Mouse (Mus musculus): ENCODE measurements around the gene 4930568D16Rik. TPM values are rescaled to one million over a fixed set of nuclear protein-coding genes. Genes with fewer than 3 reads are reported as not detected.

Gene 4930568D16Rik
- polyA plus RNA-seq (2012; ENCODE audit: insufficient read depth, insufficient read length, low replicate concordance, missing spikeins) = not detected in 2 replicates

DNA sequence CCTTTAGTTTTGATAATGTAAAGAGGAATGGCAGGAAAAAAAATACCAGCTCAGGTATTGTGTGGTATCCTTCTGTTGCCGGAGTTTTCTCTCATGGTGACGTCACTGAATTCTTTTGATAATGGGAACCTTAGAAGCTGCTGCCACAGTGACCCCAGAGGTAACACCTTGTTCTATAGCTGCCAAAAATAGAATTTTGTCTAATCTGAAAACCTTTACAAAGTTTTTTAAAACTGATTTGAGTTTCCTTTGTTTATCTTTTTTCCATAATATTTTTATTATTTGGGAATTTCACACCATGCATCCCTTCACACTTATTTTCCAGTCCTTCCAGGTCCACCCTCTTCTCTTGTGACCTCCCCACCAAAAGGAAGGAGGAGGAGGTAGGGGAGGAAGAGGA, at the start of gene 4930568D16Rik:
Gene 4930568D16Rik, minus strand, starts transcription at position 101 of the 400 bp plus-strand sequence.
- Histone ChIP-seq H3K4me1 (ENCODE audit: control insufficient read depth, insufficient read depth, low read length) (no peaks in the 10 kb centered on the region), H3K4me3 (ENCODE audit: insufficient read depth, low read depth, low read length) (no peak within 1 kb of the TSS), H3K27ac (ENCODE audit: insufficient read depth, low read depth, low read length) (no peak within 1 kb of the TSS)
- TF ChIP-seq CTCF (IDR thresholded peaks at IDR 0.05; ENCODE audit: insufficient read depth, low read depth, low read length) (no peak), POLR2A (IDR thresholded peaks at IDR 0.05; ENCODE audit: insufficient read depth, low read depth, low read length) (no peak)
- 72% methylated on average over 2 of the region's 2 CpGs for WGBS

DNA sequence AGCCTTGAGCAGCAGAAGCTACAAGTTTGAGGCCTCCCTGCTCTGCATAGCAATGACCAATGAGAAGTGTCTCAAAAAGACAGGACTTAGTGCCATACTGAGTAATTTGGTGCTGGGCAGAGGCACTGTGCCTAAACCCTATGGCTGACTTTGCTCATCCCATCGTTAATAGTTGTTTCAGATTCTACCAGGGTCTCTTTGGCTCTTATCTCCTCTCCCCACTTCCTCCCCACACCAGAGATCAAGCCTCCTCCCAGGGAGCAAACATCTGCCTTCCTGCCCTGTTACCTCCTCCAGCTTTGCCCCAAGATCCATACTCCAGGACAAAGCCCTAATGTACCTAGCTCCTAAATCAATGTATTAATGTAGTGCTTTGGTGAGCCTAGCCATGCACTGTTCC, 49.7 kb upstream of the 4930568D16Rik start:
- Histone ChIP-seq H3K4me3 (ENCODE audit: insufficient read depth, low read depth, low read length) (no peak overlapping the region), H3K27ac (ENCODE audit: insufficient read depth, low read depth, low read length) (no peak overlapping the region), H3K4me1 (ENCODE audit: control insufficient read depth, insufficient read depth, low read length) (peaks cover 3% of the 10 kb centered on the region; the same call in 1 of the 2 replicates)
- WGBS = 84% methylated on average over 1 of the region's 1 CpGs
- TF ChIP-seq POLR2A (IDR thresholded peaks at IDR 0.05; ENCODE audit: insufficient read depth, low read depth, low read length) = no peak
- no peak for TF ChIP-seq CTCF (IDR thresholded peaks at IDR 0.05; ENCODE audit: insufficient read depth, low read depth, low read length)

GRCm38 (mm10) chr2:35416473-35416872, 48.9 kb upstream of the 4930568D16Rik start:
- H3K4me3 ChIP-seq (ENCODE audit: insufficient read depth, low read depth, low read length) = no peak overlapping the region
- peaks cover 3% of the 10 kb centered on the region; the same call in 1 of the 2 replicates for H3K4me1 ChIP-seq (ENCODE audit: control insufficient read depth, insufficient read depth, low read length)
- 89% methylated on average over 6 of the region's 6 CpGs for WGBS
- TF ChIP-seq CTCF (IDR thresholded peaks at IDR 0.05; ENCODE audit: insufficient read depth, low read depth, low read length) = no peak
- no peak for TF ChIP-seq POLR2A (IDR thresholded peaks at IDR 0.05; ENCODE audit: insufficient read depth, low read depth, low read length)
- no peak overlapping the region for H3K27ac ChIP-seq (ENCODE audit: insufficient read depth, low read depth, low read length)

DNA sequence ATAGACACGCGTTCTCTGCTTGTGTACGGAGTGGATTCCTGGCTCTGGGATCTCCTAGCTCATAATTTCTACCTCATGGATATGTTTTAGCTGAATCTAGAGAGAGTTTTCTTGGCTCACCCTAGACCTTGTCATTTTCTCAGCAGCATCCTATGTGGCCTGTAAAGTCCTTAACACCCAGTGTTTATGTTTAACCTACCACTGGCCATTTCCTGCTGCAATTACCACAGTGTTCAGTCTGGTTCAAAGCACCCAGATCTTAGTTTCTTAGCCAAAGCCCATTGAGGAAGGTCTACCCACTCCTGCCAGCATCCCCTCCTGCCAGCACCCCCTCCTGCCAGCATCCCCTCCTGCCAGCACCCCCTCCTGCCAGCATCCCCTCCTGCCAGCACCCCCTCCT, 45.3 kb upstream of the 4930568D16Rik start:
- 88% methylated on average over 3 of the region's 3 CpGs for WGBS
- Histone ChIP-seq H3K4me1 (ENCODE audit: control insufficient read depth, insufficient read depth, low read length) (peaks cover 5% of the 10 kb centered on the region; the same call in 1 of the 2 replicates), H3K27ac (ENCODE audit: insufficient read depth, low read depth, low read length) (no peak overlapping the region), H3K4me3 (ENCODE audit: insufficient read depth, low read depth, low read length) (no peak overlapping the region)
- TF ChIP-seq POLR2A (IDR thresholded peaks at IDR 0.05; ENCODE audit: insufficient read depth, low read depth, low read length) (no peak), CTCF (IDR thresholded peaks at IDR 0.05; ENCODE audit: insufficient read depth, low read depth, low read length) (no peak)

- H3K4me1 ChIP-seq (ENCODE audit: control insufficient read depth, insufficient read depth, low read length) = peaks cover 9% of the 10 kb centered on the region; the same call in 1 of the 2 replicates
- 85% methylated on average over 2 of the region's 2 CpGs for WGBS
- H3K27ac ChIP-seq (ENCODE audit: insufficient read depth, low read depth, low read length) = no peak overlapping the region
- H3K4me3 ChIP-seq (ENCODE audit: insufficient read depth, low read depth, low read length) = no peak overlapping the region
- no peak for TF ChIP-seq POLR2A (IDR thresholded peaks at IDR 0.05; ENCODE audit: insufficient read depth, low read depth, low read length)
- TF ChIP-seq CTCF (IDR thresholded peaks at IDR 0.05; ENCODE audit: insufficient read depth, low read depth, low read length) = no peak
Measured at GRCm38 (mm10) chr2:35412246-35412645, 44.7 kb upstream of the 4930568D16Rik start.

DNA sequence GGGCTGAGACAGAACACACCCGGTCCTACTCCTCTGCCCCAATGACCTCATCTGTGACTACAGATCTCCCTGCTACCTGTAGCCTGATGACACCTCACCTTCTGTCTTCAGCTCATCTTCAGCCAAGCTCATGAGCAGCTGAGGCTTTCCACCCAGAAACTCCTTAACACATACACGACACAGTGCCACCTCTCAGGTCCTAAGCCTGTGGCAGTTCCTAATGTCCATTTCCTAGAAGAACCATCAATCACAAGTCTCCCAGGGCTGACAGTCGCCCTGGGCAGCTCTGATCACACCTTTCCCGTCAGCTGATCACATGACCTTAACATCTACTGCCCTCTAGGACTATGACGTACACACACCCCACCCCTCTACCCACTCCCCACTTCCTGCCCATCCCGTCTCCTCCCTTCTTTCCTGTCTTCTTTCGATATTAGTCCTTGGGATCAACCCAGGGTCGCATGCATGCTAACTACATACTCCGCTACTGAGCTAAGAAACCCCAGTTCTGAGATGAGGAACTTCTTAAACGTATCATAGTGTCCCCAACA, 44.2 kb upstream of the 4930568D16Rik start:
- TF ChIP-seq CTCF (IDR thresholded peaks at IDR 0.05; ENCODE audit: insufficient read depth, low read depth, low read length) (no peak), POLR2A (IDR thresholded peaks at IDR 0.05; ENCODE audit: insufficient read depth, low read depth, low read length) (no peak)
- no peak overlapping the region for H3K27ac ChIP-seq (ENCODE audit: insufficient read depth, low read depth, low read length)
- peaks cover 10% of the 10 kb centered on the region; the same call in 1 of the 2 replicates for H3K4me1 ChIP-seq (ENCODE audit: control insufficient read depth, insufficient read depth, low read length)
- WGBS = 91% methylated on average over 10 of the region's 10 CpGs
- no peak overlapping the region for H3K4me3 ChIP-seq (ENCODE audit: insufficient read depth, low read depth, low read length)

- Histone ChIP-seq H3K4me1 (ENCODE audit: control insufficient read depth, insufficient read depth, low read length) (peaks cover 10% of the 10 kb centered on the region; the same call in 1 of the 2 replicates), H3K27ac (ENCODE audit: insufficient read depth, low read depth, low read length) (no peak overlapping the region), H3K4me3 (ENCODE audit: insufficient read depth, low read depth, low read length) (no peak overlapping the region)
- WGBS = 94% methylated on average over 6 of the region's 6 CpGs
- TF ChIP-seq CTCF (IDR thresholded peaks at IDR 0.05; ENCODE audit: insufficient read depth, low read depth, low read length) (no peak), POLR2A (IDR thresholded peaks at IDR 0.05; ENCODE audit: insufficient read depth, low read depth, low read length) (no peak)
Measured at GRCm38 (mm10) chr2:35409466-35409865, 41.9 kb upstream of the 4930568D16Rik start.

DNA sequence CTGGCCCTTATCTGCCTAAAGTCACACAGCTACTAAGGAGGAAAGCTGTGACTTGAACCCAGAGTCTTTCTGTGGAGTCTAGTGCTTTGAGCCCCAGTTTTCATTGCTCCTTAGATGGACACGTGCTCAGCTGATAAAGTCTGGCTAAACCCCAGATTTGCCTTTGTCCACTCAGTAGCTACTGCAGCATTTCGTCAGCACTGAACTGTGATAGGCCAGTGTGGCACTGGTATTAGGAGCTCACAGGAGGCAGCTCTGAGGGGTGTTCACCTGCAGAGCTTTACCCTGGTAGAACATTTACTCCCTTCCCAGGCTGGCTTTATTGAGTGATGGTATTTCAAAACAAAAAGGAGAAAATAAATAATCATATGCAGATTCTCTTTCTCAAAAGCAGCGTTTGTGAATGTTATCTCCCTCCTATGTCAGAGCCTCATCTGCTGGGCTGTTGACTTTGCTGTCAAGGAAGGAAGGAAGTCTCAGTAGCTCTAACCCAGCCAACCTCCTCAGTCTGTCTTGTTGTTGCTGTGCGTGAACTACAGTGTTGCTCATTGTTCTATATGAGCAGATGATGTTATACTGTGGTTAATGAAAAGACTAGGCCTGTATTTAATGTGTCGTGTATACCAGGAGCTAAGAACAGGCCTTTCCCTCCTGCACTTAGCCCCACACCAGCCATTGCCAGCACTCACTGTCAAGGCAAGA, 41.0 kb upstream of the 4930568D16Rik start:
- Histone ChIP-seq H3K4me3 (ENCODE audit: insufficient read depth, low read depth, low read length) (no peak overlapping the region), H3K4me1 (ENCODE audit: control insufficient read depth, insufficient read depth, low read length) (peaks cover 10% of the 10 kb centered on the region; the same call in 1 of the 2 replicates), H3K27ac (ENCODE audit: insufficient read depth, low read depth, low read length) (no peak overlapping the region)
- TF ChIP-seq CTCF (IDR thresholded peaks at IDR 0.05; ENCODE audit: insufficient read depth, low read depth, low read length) (no peak), POLR2A (IDR thresholded peaks at IDR 0.05; ENCODE audit: insufficient read depth, low read depth, low read length) (no peak)
- 63% methylated on average over 5 of the region's 5 CpGs for WGBS

- no peak overlapping the region for H3K27ac ChIP-seq (ENCODE audit: insufficient read depth, low read depth, low read length)
- WGBS = 56% methylated on average over 7 of the region's 7 CpGs
- TF ChIP-seq POLR2A (IDR thresholded peaks at IDR 0.05; ENCODE audit: insufficient read depth, low read depth, low read length) (no peak), CTCF (IDR thresholded peaks at IDR 0.05; ENCODE audit: insufficient read depth, low read depth, low read length) (no peak)
- peaks cover 10% of the 10 kb centered on the region; the same call in 1 of the 2 replicates for H3K4me1 ChIP-seq (ENCODE audit: control insufficient read depth, insufficient read depth, low read length)
- no peak overlapping the region for H3K4me3 ChIP-seq (ENCODE audit: insufficient read depth, low read depth, low read length)
Measured at GRCm38 (mm10) chr2:35407878-35408277, 40.3 kb upstream of the 4930568D16Rik start.
